Mouse (Mus musculus) stomach, embryonic 15.5 days (tissue): ENCODE measurements around the gene Osbpl5. TPM values are rescaled to one million over a fixed set of nuclear protein-coding genes. Genes with fewer than 3 reads are reported as not detected.

ENCODE experiments used
- ATAC-seq: fragments of 200-750 bp; cut with Nextera tagmentation; 2 replicates; pipeline ENCODE4 v1.8.0; 2017; ENCODE audit warnings: low read depth, moderate number of reproducible peaks, moderate TSS enrichment; ENCODE audit not compliant: insufficient read depth, low FRiP score
- H3K27ac ChIP-seq: fragments of 300-500 bp; sonication (generic); 2 replicates; pipeline ENCODE4 v1.5.1; 2015; ENCODE audit warnings: mild to moderate bottlenecking, inconsistent platforms
- H3K27me3 ChIP-seq: fragments of 300-500 bp; sonication (generic); replicated peaks from 2 replicates; pipeline ENCODE4 v1.6.1; 2015; ENCODE audit warnings: inconsistent platforms
- H3K36me3 ChIP-seq: fragments of 300-500 bp; sonication (generic); 2 replicates; pipeline ENCODE4 v1.6.1; 2015; ENCODE audit warnings: inconsistent platforms
- H3K4me1 ChIP-seq: fragments of 300-500 bp; sonication (generic); 2 replicates; pipeline ENCODE4 v1.6.1; 2015; ENCODE audit warnings: inconsistent platforms
- H3K4me2 ChIP-seq: fragments of 300-500 bp; sonication (generic); 2 replicates; pipeline ENCODE4 v1.6.1; 2015; ENCODE audit warnings: mild to moderate bottlenecking, inconsistent platforms
- H3K4me3 ChIP-seq: fragments of 300-500 bp; sonication (generic); replicated peaks from 2 replicates; pipeline ENCODE4 v1.5.1; 2015; ENCODE audit warnings: inconsistent platforms
- H3K9ac ChIP-seq: fragments of 300-500 bp; sonication (generic); 2 replicates; pipeline ENCODE4 v1.6.1; 2015; ENCODE audit warnings: inconsistent platforms
- H3K9me3 ChIP-seq: fragments of 300-500 bp; sonication (generic); 2 replicates; pipeline ENCODE4 v1.6.1; 2016; ENCODE audit warnings: inconsistent platforms
- WGBS: fragments of 180-500 bp; shearing (Covaris S2); methylation state at CpG from one replicate; pipeline ENCODE4 v1.1.7; 2015; 5-methylcytosine and 5-hydroxymethylcytosine counted together
- polyA plus RNA-seq: library from polyadenylated mRNA; unstranded; fragments of >200 nt; fragmentation: Nextera tagmentation; extraction: Ambion mirVana; gene quantifications from 2 replicates; pipeline ENCODE4 v1.2.1, GENCODE M21; 2015

Osbpl5 gene
- polyA plus RNA-seq, 1 experiment from 2014 or later, result 36.5 TPM

GRCm38 (mm10) chr7:143776137-143776536, 19.4 kb upstream of the Osbpl5 start:
- no peaks in the 10 kb centered on the region for H3K27me3 ChIP-seq
- H3K9me3 ChIP-seq, result no peaks in the 10 kb centered on the region
- H3K27ac ChIP-seq, result no peak overlapping the region
- ATAC-seq, result no peak
- no peaks in the 10 kb centered on the region for H3K4me1 ChIP-seq
- WGBS, result 24% methylated on average over 3 of the region's 3 CpGs
- no peak overlapping the region for H3K4me2 ChIP-seq
- H3K36me3 ChIP-seq, result no peaks in the 10 kb centered on the region
- H3K9ac ChIP-seq, result no peak overlapping the region
- H3K4me3 ChIP-seq, result no peak overlapping the region

- H3K9me3 ChIP-seq, result no peaks in the 10 kb centered on the region
- WGBS, result 34% methylated on average over 1 of the region's 1 CpGs
- no peaks in the 10 kb centered on the region for H3K36me3 ChIP-seq
Observed at GRCm38 (mm10) chr7:143769461-143769860, 12.7 kb upstream of the Osbpl5 start.

GRCm38 (mm10) chr7:143768267-143768666, 11.5 kb upstream of the Osbpl5 start:
- ATAC-seq, result no peak
- 60% methylated on average over 6 of the region's 6 CpGs for WGBS
- H3K9me3 ChIP-seq, result no peaks in the 10 kb centered on the region

More at GRCm38 (mm10) chr7:143769461-143769860, 12.7 kb upstream of the Osbpl5 start:
- Histone ChIP-seq H3K4me3 (no peak overlapping the region), H3K4me1 (no peaks in the 10 kb centered on the region), H3K9ac (no peak overlapping the region), H3K27ac (no peak overlapping the region), H3K27me3 (peaks cover 1% of the 10 kb centered on the region; the same call in 1 of the 2 replicates), H3K4me2 (no peak overlapping the region)
- ATAC-seq, result no peak; the same call in 1 of the 2 replicates

GRCm38 (mm10) chr7:143766893-143767292, 10.1 kb upstream of the Osbpl5 start, which contains the start of gene Mrgprg:
Gene Mrgprg (minus strand): TSS chr7:143766993.
- H3K27me3 ChIP-seq, result peaks cover 4% of the 10 kb centered on the region; the same call in 1 of the 2 replicates
- 38% methylated on average over 6 of the region's 6 CpGs for WGBS
- H3K4me3 ChIP-seq, result no peak within 1 kb of the TSS
- H3K9ac ChIP-seq, result no peak within 1 kb of the TSS
- ATAC-seq, result no peak
- no peak within 1 kb of the TSS for H3K4me2 ChIP-seq
- H3K27ac ChIP-seq, result no peak within 1 kb of the TSS
- H3K9me3 ChIP-seq, result no peaks in the 10 kb centered on the region
- no peaks in the 10 kb centered on the region for H3K4me1 ChIP-seq
- H3K36me3 ChIP-seq, result no peaks in the 10 kb centered on the region

More at GRCm38 (mm10) chr7:143768267-143768666, 11.5 kb upstream of the Osbpl5 start:
- H3K9ac ChIP-seq, result no peak overlapping the region
- no peak overlapping the region for H3K4me3 ChIP-seq
- H3K27ac ChIP-seq, result no peak overlapping the region
- no peak overlapping the region for H3K4me2 ChIP-seq
- H3K27me3 ChIP-seq, result peaks cover 4% of the 10 kb centered on the region; the same call in 1 of the 2 replicates
- no peaks in the 10 kb centered on the region for H3K36me3 ChIP-seq
- no peaks in the 10 kb centered on the region for H3K4me1 ChIP-seq

- no peak overlapping the region for H3K9ac ChIP-seq
- peaks cover 4% of the 10 kb centered on the region; the same call in 1 of the 2 replicates for H3K27me3 ChIP-seq
- no peaks in the 10 kb centered on the region for H3K4me1 ChIP-seq
- ATAC-seq, result no peak
- WGBS, result 73% methylated on average over 19 of the region's 19 CpGs
- no peaks in the 10 kb centered on the region for H3K9me3 ChIP-seq
- no peaks in the 10 kb centered on the region for H3K36me3 ChIP-seq
- no peak overlapping the region for H3K4me2 ChIP-seq
- no peak overlapping the region for H3K4me3 ChIP-seq
- H3K27ac ChIP-seq, result no peak overlapping the region
Observed at GRCm38 (mm10) chr7:143764876-143765530, 8.2 kb upstream of the Osbpl5 start.

- Histone ChIP-seq H3K9me3 (no peaks in the 10 kb centered on the region), H3K4me2 (no peak overlapping the region), H3K27me3 (peaks cover 4% of the 10 kb centered on the region; the same call in 1 of the 2 replicates), H3K27ac (no peak overlapping the region), H3K9ac (no peak overlapping the region), H3K4me1 (no peaks in the 10 kb centered on the region), H3K4me3 (no peak overlapping the region), H3K36me3 (no peaks in the 10 kb centered on the region)
- WGBS, result 13% methylated on average over 3 of the region's 3 CpGs
- ATAC-seq, result no peak
Observed at GRCm38 (mm10) chr7:143763794-143764193, 7.0 kb upstream of the Osbpl5 start.

GRCm38 (mm10) chr7:143758956-143759355, 2.2 kb upstream of the Osbpl5 start:
- 51% methylated on average over 3 of the region's 3 CpGs for WGBS

GRCm38 (mm10) chr7:143757696-143758095, 911 bp upstream of the Osbpl5 start:
- H3K36me3 ChIP-seq, result no peaks in the 10 kb centered on the region
- peaks cover 10% of the 10 kb centered on the region; the same call in 1 of the 2 replicates for H3K4me1 ChIP-seq
- WGBS, result 60% methylated on average over 3 of the region's 3 CpGs
- no peak overlapping the region for H3K4me3 ChIP-seq
- no peak overlapping the region for H3K9ac ChIP-seq
- no peak overlapping the region for H3K27ac ChIP-seq
- no peaks in the 10 kb centered on the region for H3K9me3 ChIP-seq
- no peak for ATAC-seq
- 0 out of 2 replicates have a peak, but pooled peaks cover 4% of the 10 kb centered on the region for H3K27me3 ChIP-seq
- H3K4me2 ChIP-seq, result no peak overlapping the region

More at GRCm38 (mm10) chr7:143758956-143759355, 2.2 kb upstream of the Osbpl5 start:
- no peaks in the 10 kb centered on the region for H3K36me3 ChIP-seq
- H3K4me1 ChIP-seq, result peaks cover 10% of the 10 kb centered on the region; the same call in 1 of the 2 replicates
- H3K27ac ChIP-seq, result no peak overlapping the region
- no peak overlapping the region for H3K4me3 ChIP-seq
- H3K4me2 ChIP-seq, result no peak overlapping the region
- no peak overlapping the region for H3K9ac ChIP-seq
- no peak for ATAC-seq
- H3K27me3 ChIP-seq, result 0 out of 2 replicates have a peak, but pooled peaks cover 4% of the 10 kb centered on the region
- H3K9me3 ChIP-seq, result no peaks in the 10 kb centered on the region

- ATAC-seq, result peak; percentile 78
- peak overlapping the region; percentile 44 for H3K4me3 ChIP-seq
- H3K4me2 ChIP-seq, result peak overlapping the region; percentile 94
- 0 out of 2 replicates have a peak, but pooled peaks cover 4% of the 10 kb centered on the region for H3K27me3 ChIP-seq
- peaks cover 10% of the 10 kb centered on the region; the same call in 1 of the 2 replicates for H3K4me1 ChIP-seq
- WGBS, result under 1% methylated on average over 15 of the region's 15 CpGs
- H3K36me3 ChIP-seq, result no peaks in the 10 kb centered on the region
- no peaks in the 10 kb centered on the region for H3K9me3 ChIP-seq
- H3K27ac ChIP-seq, result no peak overlapping the region
- H3K9ac ChIP-seq, result no peak overlapping the region
Observed at GRCm38 (mm10) chr7:143757027-143757390, 224 bp upstream of the Osbpl5 start.

GRCm38 (mm10) chr7:143755357-143756124, 1.2 kb downstream of the Osbpl5 start:
- 71% methylated on average over 9 of the region's 9 CpGs for WGBS
- no peak for ATAC-seq

GRCm38 (mm10) chr7:143753990-143754715, 2.6 kb downstream of the Osbpl5 start:
- Histone ChIP-seq H3K27me3 (0 out of 2 replicates have a peak, but pooled peaks cover 4% of the 10 kb centered on the region), H3K36me3 (no peaks in the 10 kb centered on the region), H3K4me2 (no peak overlapping the region), H3K4me3 (no peak overlapping the region), H3K4me1 (peaks cover 10% of the 10 kb centered on the region; the same call in 1 of the 2 replicates), H3K9me3 (no peaks in the 10 kb centered on the region), H3K9ac (no peak overlapping the region), H3K27ac (no peak overlapping the region)
- no peak for ATAC-seq
- 38% methylated on average over 5 of the region's 5 CpGs for WGBS

More at GRCm38 (mm10) chr7:143755357-143756124, 1.2 kb downstream of the Osbpl5 start:
- Histone ChIP-seq H3K27me3 (0 out of 2 replicates have a peak, but pooled peaks cover 4% of the 10 kb centered on the region), H3K36me3 (no peaks in the 10 kb centered on the region), H3K4me2 (no peak overlapping the region), H3K27ac (no peak overlapping the region), H3K9me3 (no peaks in the 10 kb centered on the region), H3K4me1 (peaks cover 10% of the 10 kb centered on the region; the same call in 1 of the 2 replicates), H3K4me3 (no peak overlapping the region), H3K9ac (no peak overlapping the region)
